Mouse (Mus musculus) lung, embryonic 16.5 days (tissue): ENCODE measurements around the gene Flad1. TPM values are rescaled to one million over a fixed set of nuclear protein-coding genes. Genes with fewer than 3 reads are reported as not detected.

Experiments used
- ATAC-seq: fragments of 200-750 bp; cut with Nextera tagmentation; 2 replicates; pipeline ENCODE4 v1.8.0; 2017; ENCODE audit warnings: low read depth, mild to moderate bottlenecking, moderate library complexity
- H3K27ac ChIP-seq: fragments of 300-500 bp; sonication (generic); 2 replicates; pipeline ENCODE4 v1.5.1; 2014; ENCODE audit warnings: mild to moderate bottlenecking, control low read depth, low read length
- H3K27me3 ChIP-seq: fragments of 300-500 bp; sonication (generic); 2 replicates; pipeline ENCODE4 v1.6.1; 2014; ENCODE audit warnings: low read depth, low read length, mixed read lengths; ENCODE audit not compliant: control insufficient read depth, insufficient read depth
- H3K36me3 ChIP-seq: fragments of 300-500 bp; sonication (generic); 2 replicates; pipeline ENCODE4 v1.6.1; 2014; ENCODE audit warnings: low read length; ENCODE audit not compliant: control insufficient read depth, insufficient read depth
- H3K4me1 ChIP-seq: fragments of 300-500 bp; sonication (generic); replicated peaks from 2 replicates; pipeline ENCODE4 v1.6.1; 2014; ENCODE audit warnings: low read length, mixed read lengths; ENCODE audit not compliant: control insufficient read depth, insufficient read depth
- H3K4me2 ChIP-seq: fragments of 300-500 bp; sonication (generic); 2 replicates; pipeline ENCODE4 v1.6.1; 2014; ENCODE audit warnings: low read depth, low read length, control low read depth
- H3K4me3 ChIP-seq: fragments of 300-500 bp; sonication (generic); 2 replicates; pipeline ENCODE4 v1.5.1; 2014; ENCODE audit warnings: mild to moderate bottlenecking, low read length, control low read depth
- H3K9ac ChIP-seq: fragments of 300-500 bp; sonication (generic); 2 replicates; pipeline ENCODE4 v1.6.1; 2014; ENCODE audit warnings: low read length, control low read depth
- H3K9me3 ChIP-seq: fragments of 300-500 bp; sonication (generic); 2 replicates; pipeline ENCODE4 v1.6.1; 2016; ENCODE audit warnings: low read length; ENCODE audit not compliant: control insufficient read depth
- WGBS: fragments of 180-500 bp; shearing (Covaris S2); extraction: QIAGEN DNeasy Blood & Tissue Kit; methylation state at CpG from one replicate; pipeline ENCODE4 v1.1.7; 2014; 5-methylcytosine and 5-hydroxymethylcytosine counted together
- polyA plus RNA-seq: library from polyadenylated mRNA; unstranded; fragments of >200 nt; fragmentation: Nextera tagmentation; extraction: Ambion mirVana; gene quantifications from 2 replicates; pipeline ENCODE4 v1.2.1, GENCODE M21; 2015

The Flad1 gene
- polyA plus RNA-seq, 1 experiment from 2014 or later, result 24.0 TPM

DNA sequence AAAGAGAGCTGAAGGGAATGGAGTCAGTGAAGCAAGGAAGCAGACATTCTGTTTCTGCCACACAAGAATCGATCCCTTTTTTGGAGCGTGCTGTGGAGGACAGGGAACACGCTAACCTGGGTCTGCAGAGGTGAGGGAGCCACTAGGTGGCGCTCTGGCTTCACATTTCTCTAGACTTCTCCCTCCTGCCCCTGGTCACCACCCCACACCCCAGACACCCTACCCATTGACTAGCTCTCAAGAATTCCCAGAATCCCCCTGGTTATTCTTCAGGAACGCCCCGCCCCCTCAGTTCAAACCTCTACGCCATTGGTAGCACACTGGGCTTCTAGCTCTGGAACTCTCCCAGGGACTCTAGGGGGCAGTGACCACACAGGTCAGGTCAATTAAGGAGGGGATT is 37.9 kb upstream of the Flad1 start:
- Histone ChIP-seq H3K9ac (no peak overlapping the region), H3K9me3 (no peaks in the 10 kb centered on the region), H3K4me3 (no peak overlapping the region), H3K36me3 (no peaks in the 10 kb centered on the region), H3K27ac (no peak overlapping the region), H3K4me2 (no peak overlapping the region), H3K4me1 (peaks cover 23% of the 10 kb centered on the region), H3K27me3 (no peaks in the 10 kb centered on the region)
- ATAC-seq, result peak; percentile 63
- 53% methylated on average over 7 of the region's 7 CpGs for WGBS

DNA sequence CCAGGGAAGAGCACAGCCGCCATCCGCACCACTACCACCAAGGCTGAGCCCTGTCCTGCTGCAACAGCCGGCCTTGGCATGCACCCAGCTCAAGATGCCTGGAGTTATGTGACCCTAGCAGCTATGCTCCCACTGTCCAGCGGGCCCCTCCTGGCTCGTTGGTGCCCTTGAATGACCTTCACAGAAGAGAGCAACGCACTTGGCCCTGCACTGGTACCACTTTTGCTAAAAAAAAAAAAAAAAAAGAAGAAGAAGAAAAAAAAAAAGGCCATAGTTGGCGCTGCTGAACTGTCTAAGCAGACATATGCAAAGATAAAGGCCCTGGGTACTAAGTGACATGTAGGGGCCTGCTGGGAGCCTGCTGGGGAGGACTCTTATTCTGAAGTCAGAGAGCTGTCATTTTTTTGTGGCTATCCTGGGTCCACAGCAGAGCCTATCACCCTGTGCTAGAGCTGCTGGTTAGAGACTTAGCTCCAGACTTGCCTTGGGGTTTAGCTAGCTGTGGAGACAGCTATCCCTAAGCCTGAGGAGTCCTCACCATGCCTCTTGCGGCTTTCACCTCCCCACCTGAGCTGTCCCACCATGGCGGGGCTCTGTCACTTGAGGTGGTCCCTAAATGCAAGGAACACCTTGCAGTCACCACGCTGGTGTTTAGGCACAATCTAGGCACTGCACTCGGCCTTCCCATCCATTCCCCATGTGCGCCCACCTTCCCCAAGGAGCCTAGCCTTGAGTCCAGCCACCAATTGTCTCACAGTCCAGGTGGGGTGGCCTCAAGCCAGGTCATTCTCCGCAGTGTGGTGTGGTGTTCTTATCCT is 37.3 kb upstream of the Flad1 start:
- H3K4me2 ChIP-seq, result peak overlapping the region; percentile 4
- no peak overlapping the region for H3K4me3 ChIP-seq
- peak; percentile 82 for ATAC-seq
- no peaks in the 10 kb centered on the region for H3K27me3 ChIP-seq
- peaks cover 23% of the 10 kb centered on the region for H3K4me1 ChIP-seq
- H3K9me3 ChIP-seq, result no peaks in the 10 kb centered on the region
- WGBS, result 45% methylated on average over 13 of the region's 13 CpGs
- H3K27ac ChIP-seq, result peak overlapping the region; percentile 19; the same call in 1 of the 2 replicates
- no peaks in the 10 kb centered on the region for H3K36me3 ChIP-seq
- H3K9ac ChIP-seq, result no peak overlapping the region

GRCm38 (mm10) chr3:89440691-89441090 is 29.0 kb upstream of the Flad1 start:
- 83% methylated on average over 2 of the region's 2 CpGs for WGBS
- ATAC-seq, result no peak
- no peak overlapping the region for H3K9ac ChIP-seq
- H3K9me3 ChIP-seq, result no peaks in the 10 kb centered on the region
- no peak overlapping the region for H3K27ac ChIP-seq
- H3K4me1 ChIP-seq, result peaks cover 12% of the 10 kb centered on the region
- no peaks in the 10 kb centered on the region for H3K27me3 ChIP-seq
- H3K4me2 ChIP-seq, result no peak overlapping the region
- H3K4me3 ChIP-seq, result no peak overlapping the region
- H3K36me3 ChIP-seq, result no peaks in the 10 kb centered on the region; the same call in 1 of the 2 replicates

DNA sequence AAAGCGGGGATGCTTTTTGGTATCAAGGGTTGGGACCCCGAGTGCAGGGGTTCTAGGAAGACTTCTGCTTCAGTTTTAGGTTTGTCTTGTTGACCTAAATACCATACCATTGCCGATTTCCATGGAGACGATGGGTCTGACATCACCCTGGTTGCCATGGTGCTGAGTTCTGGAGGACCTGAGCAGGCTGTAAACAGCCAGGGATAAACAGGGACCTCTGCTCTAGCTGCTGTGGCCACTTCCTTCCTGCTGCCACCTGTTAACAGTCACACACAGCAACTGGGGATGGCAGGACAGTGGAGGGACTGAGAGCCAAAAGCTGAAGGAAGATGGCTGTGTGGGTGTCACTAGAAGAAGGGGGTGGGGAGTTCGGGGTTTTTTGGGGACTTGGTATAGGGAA is 25.6 kb upstream of the Flad1 start:
- Histone ChIP-seq H3K4me2 (peak overlapping the region; percentile 59), H3K36me3 (peaks cover 20% of the 10 kb centered on the region), H3K9ac (peak overlapping the region; percentile 73), H3K4me3 (peak overlapping the region; percentile 67), H3K27ac (peak overlapping the region; percentile 39), H3K9me3 (no peaks in the 10 kb centered on the region), H3K27me3 (no peaks in the 10 kb centered on the region), H3K4me1 (peaks cover 12% of the 10 kb centered on the region)
- 32% methylated on average over 5 of the region's 5 CpGs for WGBS
- no peak for ATAC-seq

GRCm38 (mm10) chr3:89436176-89437113 is 24.8 kb upstream of the Flad1 start, which contains the start of gene Pbxip1:
Gene Pbxip1 (plus strand): TSS chr3:89436706.
- peaks cover 15% of the 10 kb centered on the region for H3K4me1 ChIP-seq
- peak within 1 kb of the TSS; percentile 59 for H3K4me2 ChIP-seq
- H3K36me3 ChIP-seq, result peaks cover 20% of the 10 kb centered on the region
- peak within 1 kb of the TSS; percentile 67 for H3K4me3 ChIP-seq
- H3K27ac ChIP-seq, result peak within 1 kb of the TSS; percentile 39
- H3K9me3 ChIP-seq, result no peaks in the 10 kb centered on the region
- peak within 1 kb of the TSS; percentile 73 for H3K9ac ChIP-seq
- WGBS, result 5% methylated on average over 16 of the region's 16 CpGs
- H3K27me3 ChIP-seq, result no peaks in the 10 kb centered on the region
- peak; percentile 92 for ATAC-seq

DNA sequence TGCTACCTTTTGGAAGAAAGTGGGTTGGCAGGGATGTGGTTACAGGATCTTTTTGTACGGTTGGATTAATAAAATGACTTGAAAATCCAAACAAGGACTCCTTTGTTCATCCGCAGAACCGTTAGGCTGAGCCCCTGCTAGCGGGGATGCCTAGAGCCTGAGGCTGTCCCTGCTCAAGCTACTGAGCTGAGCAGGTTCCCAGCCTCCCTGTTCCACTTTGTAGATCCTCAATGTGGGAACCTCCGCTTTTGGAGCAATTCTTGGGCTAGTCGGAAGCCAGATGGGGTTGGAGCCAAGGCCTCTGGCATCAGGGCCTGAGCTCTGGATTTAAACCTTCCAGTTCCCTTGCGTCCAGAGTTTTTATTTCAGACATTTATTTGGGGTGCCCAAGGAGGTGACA is 23.4 kb upstream of the Flad1 start:
- H3K36me3 ChIP-seq, result peaks cover 20% of the 10 kb centered on the region
- H3K4me1 ChIP-seq, result peaks cover 21% of the 10 kb centered on the region
- H3K4me3 ChIP-seq, result no peak overlapping the region
- no peaks in the 10 kb centered on the region for H3K27me3 ChIP-seq
- no peak for ATAC-seq
- 68% methylated on average over 7 of the region's 7 CpGs for WGBS
- H3K27ac ChIP-seq, result no peak overlapping the region
- no peaks in the 10 kb centered on the region for H3K9me3 ChIP-seq
- H3K4me2 ChIP-seq, result no peak overlapping the region
- H3K9ac ChIP-seq, result no peak overlapping the region

DNA sequence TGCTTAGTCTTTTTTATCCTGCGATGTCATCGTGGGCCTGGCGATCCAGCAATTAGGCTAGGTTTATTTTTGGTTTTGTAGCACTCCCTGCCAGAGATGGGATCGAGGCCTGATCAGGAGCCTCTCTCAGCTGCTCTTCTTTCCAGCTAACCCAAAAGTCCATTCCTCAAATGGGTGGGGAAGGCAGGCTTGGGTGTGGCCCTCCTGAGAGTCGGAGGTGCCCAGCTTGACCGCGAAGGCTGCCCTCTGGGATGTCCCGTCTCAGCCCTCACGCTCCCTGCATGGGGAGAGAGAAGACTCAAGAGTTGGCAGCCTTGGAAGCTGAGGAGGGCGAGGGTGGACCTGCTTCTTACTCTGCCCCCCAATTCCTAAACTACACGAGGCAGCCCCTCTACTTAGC is 22.9 kb upstream of the Flad1 start:
- Histone ChIP-seq H3K4me3 (no peak overlapping the region), H3K27me3 (no peaks in the 10 kb centered on the region), H3K9me3 (no peaks in the 10 kb centered on the region), H3K4me1 (peaks cover 21% of the 10 kb centered on the region), H3K9ac (no peak overlapping the region), H3K4me2 (no peak overlapping the region), H3K27ac (no peak overlapping the region), H3K36me3 (peaks cover 20% of the 10 kb centered on the region)
- WGBS, result 76% methylated on average over 11 of the region's 11 CpGs
- no peak for ATAC-seq

GRCm38 (mm10) chr3:89432606-89433005 is 20.9 kb upstream of the Flad1 start:
- H3K9ac ChIP-seq, result no peak overlapping the region
- H3K4me1 ChIP-seq, result peaks cover 21% of the 10 kb centered on the region
- H3K4me2 ChIP-seq, result no peak overlapping the region
- no peaks in the 10 kb centered on the region for H3K27me3 ChIP-seq
- H3K27ac ChIP-seq, result no peak overlapping the region
- H3K4me3 ChIP-seq, result no peak overlapping the region
- WGBS, result 95% methylated on average over 8 of the region's 8 CpGs
- no peak for ATAC-seq
- H3K9me3 ChIP-seq, result no peaks in the 10 kb centered on the region
- peaks cover 20% of the 10 kb centered on the region for H3K36me3 ChIP-seq
